In the genomic region with DNA sequence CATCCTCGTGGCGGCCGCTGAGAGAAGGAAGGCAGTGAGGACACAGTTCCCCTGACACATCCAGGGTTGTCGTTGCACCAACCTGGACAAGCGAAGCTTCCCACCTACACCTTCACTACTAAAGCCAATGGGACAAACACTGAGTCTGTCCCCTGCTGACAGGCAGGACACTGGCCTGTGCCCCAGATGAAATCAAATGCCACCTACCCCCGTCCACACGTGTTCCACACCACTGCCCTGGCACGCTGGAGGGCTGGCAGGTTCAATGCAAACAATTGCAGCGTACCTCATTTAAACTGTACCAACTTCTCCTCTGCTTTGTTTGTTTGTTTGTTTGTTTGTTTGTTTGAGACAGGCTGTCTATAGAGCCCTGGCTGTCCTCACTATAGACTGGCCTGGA, we compare ENCODE assay signal across 8 mouse cellular contexts. TPM values are rescaled to one million over a fixed set of nuclear protein-coding genes. Genes with fewer than 3 reads are reported as not detected.
A peak's percentile ranks its signal among the peaks of the same experiment; 100 is the strongest.
DNase-seq lines count a peak whose midpoint lies in the region; ATAC-seq and TF ChIP-seq lines count a peak whose summit lies in the region.

No protein-coding gene starts in this region.

- peak overlapping the region; percentile 90 for H3K27ac ChIP-seq in kidney, postnatal 0 days
- H3K27ac ChIP-seq in embryonic facial prominence, embryonic 14.5 days (replicated peaks; ENCODE audit: low read depth, low read length) = peak overlapping the region; percentile 91
- no peak overlapping the region for H3K27ac ChIP-seq in intestine, embryonic 15.5 days
- H3K27ac ChIP-seq in neural tube, embryonic 12.5 days = no peak overlapping the region

- no peaks in the 10 kb centered on the region for H3K27me3 ChIP-seq in kidney, postnatal 0 days (ENCODE audit: insufficient read depth, low read length)
- H3K27me3 ChIP-seq in embryonic facial prominence, embryonic 14.5 days (replicated peaks; ENCODE audit: control insufficient read depth, insufficient read depth, low read length) = no peaks in the 10 kb centered on the region
- H3K27me3 ChIP-seq in intestine, embryonic 15.5 days (replicated peaks) = no peaks in the 10 kb centered on the region
- H3K27me3 ChIP-seq in neural tube, embryonic 12.5 days (replicated peaks) = no peaks in the 10 kb centered on the region

- H3K4me1 ChIP-seq in kidney, postnatal 0 days (replicated peaks; ENCODE audit: insufficient read depth, low read length) = peaks cover 55% of the 10 kb centered on the region
- peaks cover 56% of the 10 kb centered on the region for H3K4me1 ChIP-seq in embryonic facial prominence, embryonic 14.5 days (ENCODE audit: control insufficient read depth, insufficient read depth, low read length)
- peaks cover 52% of the 10 kb centered on the region for H3K4me1 ChIP-seq in intestine, embryonic 15.5 days (replicated peaks)
- H3K4me1 ChIP-seq in neural tube, embryonic 12.5 days = peaks cover 59% of the 10 kb centered on the region

- no peak for ATAC-seq in kidney, postnatal 0 days (replicated peaks; ENCODE audit: low FRiP score, low read depth)
- no peak for ATAC-seq in embryonic facial prominence, embryonic 14.5 days (ENCODE audit: low read depth)
- no peak for ATAC-seq in intestine, embryonic 15.5 days
- ATAC-seq in neural tube, embryonic 12.5 days (ENCODE audit: low FRiP score, low read depth) = no peak

- no peaks in the 10 kb centered on the region for H3K36me3 ChIP-seq in kidney, postnatal 0 days (ENCODE audit: insufficient read depth, low read length)
- peaks cover 8% of the 10 kb centered on the region; the same call in 1 of the 2 replicates for H3K36me3 ChIP-seq in embryonic facial prominence, embryonic 14.5 days (ENCODE audit: control insufficient read depth, insufficient read depth, low read length)
- no peaks in the 10 kb centered on the region for H3K36me3 ChIP-seq in intestine, embryonic 15.5 days
- no peaks in the 10 kb centered on the region for H3K36me3 ChIP-seq in neural tube, embryonic 12.5 days

- no peak for TF ChIP-seq CTCF in kidney, postnatal 0 days (IDR thresholded peaks at IDR 0.05; ENCODE audit: low read depth)

- peak overlapping the region; percentile 83; the same call in 1 of the 2 replicates for H3K9ac ChIP-seq in kidney, postnatal 0 days (ENCODE audit: low read depth, low read length)
- H3K9ac ChIP-seq in embryonic facial prominence, embryonic 14.5 days (ENCODE audit: low read depth, low read length) = peak overlapping the region; percentile 73; the same call in 1 of the 2 replicates
- H3K9ac ChIP-seq in intestine, embryonic 15.5 days = no peak overlapping the region
- peak overlapping the region; percentile 17; the same call in 1 of the 2 replicates for H3K9ac ChIP-seq in neural tube, embryonic 12.5 days

- peak overlapping the region; percentile 78 for H3K4me2 ChIP-seq in kidney, postnatal 0 days (ENCODE audit: low read length)
- peak overlapping the region; percentile 61 for H3K4me2 ChIP-seq in embryonic facial prominence, embryonic 14.5 days (ENCODE audit: low read depth, low read length)
- peak overlapping the region; percentile 65 for H3K4me2 ChIP-seq in intestine, embryonic 15.5 days (replicated peaks)
- peak overlapping the region; percentile 66 for H3K4me2 ChIP-seq in neural tube, embryonic 12.5 days (replicated peaks)

- H3K4me3 ChIP-seq in kidney, postnatal 0 days (replicated peaks; ENCODE audit: low read depth, low read length) = peak overlapping the region; percentile 77; the same call in 1 of the 2 replicates
- H3K4me3 ChIP-seq in embryonic facial prominence, embryonic 14.5 days (ENCODE audit: low read depth, low read length) = peak overlapping the region; percentile 64
- H3K4me3 ChIP-seq in intestine, embryonic 15.5 days (replicated peaks) = peak overlapping the region; percentile 54
- H3K4me3 ChIP-seq in neural tube, embryonic 12.5 days = peak overlapping the region; percentile 12; the same call in 1 of the 2 replicates

- 33% methylated on average over 9 of the region's 9 CpGs for WGBS in kidney, postnatal 0 days
- 74% methylated on average over 9 of the region's 9 CpGs for WGBS in embryonic facial prominence, embryonic 14.5 days
- 77% methylated on average over 9 of the region's 9 CpGs for WGBS in intestine, embryonic 15.5 days
- WGBS in neural tube, embryonic 12.5 days = 85% methylated on average over 9 of the region's 9 CpGs

- DNase-seq in kidney, postnatal 0 days (ENCODE audit: low spot score) = no peak
- DNase-seq in kidney, postnatal 36 days = no peak
- DNase-seq in embryonic facial prominence, embryonic 14.5 days (ENCODE audit: low spot score) = no peak
- DNase-seq in spleen, adult 12 weeks (ENCODE audit: low spot score) = no peak
- no peak for DNase-seq in gastrocnemius, postnatal 10 days
- DNase-seq in thymus, postnatal 0 days (ENCODE audit: low spot score) = no peak

- no peaks in the 10 kb centered on the region for H3K9me3 ChIP-seq in kidney, postnatal 0 days (replicated peaks; ENCODE audit: low read length)
- H3K9me3 ChIP-seq in embryonic facial prominence, embryonic 14.5 days (ENCODE audit: control insufficient read depth, low read length) = no peaks in the 10 kb centered on the region
- H3K9me3 ChIP-seq in intestine, embryonic 15.5 days = no peaks in the 10 kb centered on the region
- H3K9me3 ChIP-seq in neural tube, embryonic 12.5 days = no peaks in the 10 kb centered on the region

RNA-seq across cellular contexts. Expression of gene Vgll4, which starts 50.8 kb away (rescaled TPM):
- polyA plus RNA-seq in kidney, postnatal 0 days (2015; fragmentation: Nextera tagmentation; extraction: Ambion mirVana) = 97.2 and 99.7 TPM in 2 replicates
- polyA plus RNA-seq in embryonic facial prominence, embryonic 14.5 days (2014; fragmentation: Nextera tagmentation; extraction: Ambion mirVana) = 76.8 and 80.2 TPM in 2 replicates
- polyA plus RNA-seq in intestine, embryonic 15.5 days (2015; fragmentation: Nextera tagmentation; extraction: Ambion mirVana) = 74.8 and 76.0 TPM in 2 replicates
- 81.7 and 85.3 TPM in 2 replicates for polyA plus RNA-seq in neural tube, embryonic 12.5 days (2016; fragmentation: Nextera tagmentation; extraction: Ambion mirVana)
- 10 to 100 TPM; 23.5 to 31.8 TPM for total RNA-seq in gastrocnemius, postnatal 10 days (2021)
- polyA plus RNA-seq in thymus, postnatal 0 days (2015; fragmentation: Nextera tagmentation; extraction: Ambion mirVana) = 74.0 and 90.5 TPM in 2 replicates

Comparison
In these comparisons a context has a peak if more than half of its experiments do, and no peak if none do; other contexts are left out.
1. H3K27ac ChIP-seq: peak in kidney, postnatal 0 days (single experiment) and embryonic facial prominence, embryonic 14.5 days (single experiment); none in intestine, embryonic 15.5 days (single experiment) and neural tube, embryonic 12.5 days (single experiment).
2. H3K4me3 ChIP-seq: peak in every context shown above with its lines; median percentile 77 in kidney, postnatal 0 days; 64 in embryonic facial prominence, embryonic 14.5 days; 54 in intestine, embryonic 15.5 days; 12 in neural tube, embryonic 12.5 days.
3. Peak in every context shown above with its lines, with median percentiles within 50 percentile points of each other: H3K4me2 ChIP-seq.